Mouse (Mus musculus): ENCODE measurements around the gene Ly6g5c. TPM values are rescaled to one million over a fixed set of nuclear protein-coding genes. Genes with fewer than 3 reads are reported as not detected.

Gene Ly6g5c
- polyA plus RNA-seq, 1 experiment = not detected

DNA sequence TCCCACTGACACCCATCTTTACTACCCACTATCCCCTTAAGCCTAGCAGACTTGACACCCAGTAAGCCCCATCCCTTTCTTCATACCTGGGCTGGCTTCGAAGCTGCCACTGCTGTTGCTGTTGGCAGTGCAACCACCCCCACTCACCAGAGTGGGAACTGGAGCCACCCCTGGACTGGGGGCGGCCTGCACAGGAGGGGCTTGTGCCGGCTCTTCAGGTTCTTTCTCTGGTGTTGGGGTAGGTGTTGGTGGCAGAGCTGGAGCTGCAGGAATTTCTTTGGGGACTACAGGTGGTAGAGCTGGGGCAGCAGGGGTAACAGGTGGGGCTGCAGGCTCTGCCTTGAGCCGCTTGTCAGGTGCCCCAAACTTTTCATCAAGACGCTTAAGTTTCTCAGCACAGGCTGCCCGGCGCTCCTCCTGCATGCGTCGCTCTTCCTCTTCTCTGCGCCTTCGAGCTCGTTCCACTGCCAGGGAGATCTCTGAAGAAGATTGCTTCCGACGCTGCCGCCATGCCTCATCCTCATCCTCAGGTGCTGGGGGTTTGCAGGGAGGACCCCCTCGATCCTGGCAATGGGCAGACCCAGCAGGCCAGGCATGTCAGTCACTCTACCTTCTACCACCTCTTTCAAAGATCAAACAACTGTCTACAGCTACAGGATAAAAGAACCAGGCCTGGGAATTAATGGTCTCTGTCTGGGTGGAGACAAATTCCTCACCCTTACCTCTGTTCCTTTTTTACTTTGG is 50.9 kb downstream of the Ly6g5c start:
- Histone ChIP-seq H3ac (ENCODE audit: control insufficient read depth, insufficient read length) (no peak overlapping the region), H3K27me3 (ENCODE audit: control insufficient read depth, insufficient read depth, insufficient read length) (no peaks in the 10 kb centered on the region), H3K36me3 (ENCODE audit: control insufficient read depth, insufficient read depth) (peaks cover 46% of the 10 kb centered on the region), H3K79me2 (ENCODE audit: control insufficient read depth, insufficient read depth) (peaks cover 59% of the 10 kb centered on the region), H3K4me2 (ENCODE audit: low read depth) (no peak overlapping the region), H3K4me3 (no peak overlapping the region)
- TF ChIP-seq MYOD1 (IDR thresholded peaks at IDR 0.05; ENCODE audit: control insufficient read depth in 1 of 3, insufficient read length in 2 of 3, low read depth in 2 of 3) = no peak
- peak; percentile 14 for TF ChIP-seq POLR2A (IDR thresholded peaks at IDR 0.05; ENCODE audit: insufficient read length, low read depth)
- no peak for TF ChIP-seq SRF (IDR thresholded peaks at IDR 0.05; ENCODE audit: control insufficient read depth, insufficient read length, low read depth)
- peak; percentile 40 for TF ChIP-seq POLR2AphosphoS2 (IDR thresholded peaks at IDR 0.05; ENCODE audit: insufficient read length, low read depth)
- TF ChIP-seq CEBPB (IDR thresholded peaks at IDR 0.05; ENCODE audit: insufficient read depth, poor library complexity, severe bottlenecking) = no peak

- Histone ChIP-seq H3K27me3 (ENCODE audit: control insufficient read depth, insufficient read depth, insufficient read length) (no peaks in the 10 kb centered on the region), H3K79me2 (ENCODE audit: control insufficient read depth, insufficient read depth) (peaks cover 62% of the 10 kb centered on the region)
- TF ChIP-seq MYOD1 (IDR thresholded peaks at IDR 0.05; ENCODE audit: control insufficient read depth in 1 of 3, insufficient read length in 2 of 3, low read depth in 2 of 3) (no peak), POLR2AphosphoS2 (IDR thresholded peaks at IDR 0.05; ENCODE audit: insufficient read length, low read depth) (peak; percentile 10), TCF12 (IDR thresholded peaks at IDR 0.05; ENCODE audit: insufficient read depth, poor library complexity, severe bottlenecking) (no peak)
These were observed 51.6 kb downstream of the Ly6g5c start for GRCm38 (mm10) chr17:35159638-35160037.

DNA sequence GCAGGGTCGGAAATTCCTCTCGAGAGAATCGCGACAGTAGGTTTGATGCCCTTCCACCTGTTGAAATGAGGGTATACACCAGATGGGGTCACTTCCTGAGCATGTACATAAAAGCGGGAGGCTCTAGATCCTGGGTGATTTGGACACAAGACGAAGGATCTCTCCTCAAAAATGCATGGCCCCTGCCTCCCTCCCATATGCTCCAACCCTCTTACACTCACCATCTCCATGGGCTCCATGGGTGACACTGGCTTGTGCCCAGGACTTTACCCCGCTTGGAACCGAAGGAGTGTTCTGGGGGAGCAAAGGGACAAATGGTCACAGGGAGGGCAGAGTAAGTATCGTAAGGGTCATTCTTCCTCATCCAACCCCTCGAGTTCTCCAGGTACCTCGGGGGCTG is 53.3 kb downstream of the Ly6g5c start:
- Histone ChIP-seq H3K4me3 (peak overlapping the region; percentile 83), H3K36me3 (ENCODE audit: control insufficient read depth, insufficient read depth) (peaks cover 39% of the 10 kb centered on the region), H3K79me2 (ENCODE audit: control insufficient read depth, insufficient read depth) (peaks cover 67% of the 10 kb centered on the region), H3K4me2 (ENCODE audit: low read depth) (no peak overlapping the region), H3ac (ENCODE audit: control insufficient read depth, insufficient read length) (no peak overlapping the region), H3K27me3 (ENCODE audit: control insufficient read depth, insufficient read depth, insufficient read length) (no peaks in the 10 kb centered on the region)
- TF ChIP-seq TCF3 (IDR thresholded peaks at IDR 0.05; ENCODE audit: insufficient read length, low read depth) = no peak
- TF ChIP-seq REST (IDR thresholded peaks at IDR 0.05; ENCODE audit: insufficient read depth, insufficient read length) = no peak
- TF ChIP-seq CEBPB (IDR thresholded peaks at IDR 0.05; ENCODE audit: insufficient read depth, poor library complexity, severe bottlenecking) = no peak
- no peak for TF ChIP-seq MYOD1 (IDR thresholded peaks at IDR 0.05; ENCODE audit: control insufficient read depth in 1 of 3, insufficient read length in 2 of 3, low read depth in 2 of 3)

More at GRCm38 (mm10) chr17:35159638-35160037, 51.6 kb downstream of the Ly6g5c start:
- H3K36me3 ChIP-seq (ENCODE audit: control insufficient read depth, insufficient read depth) = peaks cover 44% of the 10 kb centered on the region
- H3ac ChIP-seq (ENCODE audit: control insufficient read depth, insufficient read length) = no peak overlapping the region
- H3K4me2 ChIP-seq (ENCODE audit: low read depth) = no peak overlapping the region
- no peak overlapping the region for H3K4me3 ChIP-seq

Other genes with a start within 250 kb of the Ly6g5c start
- 0.37 TPM for gene Cfb, start 245.8 kb upstream of the Ly6g5c start, polyA plus RNA-seq (2012; fragmentation: generic; extraction: Trizol)
- gene Zbtb12, start 228.8 kb upstream of the Ly6g5c start, polyA plus RNA-seq (2012; fragmentation: generic; extraction: Trizol) = 10.2 TPM
- gene Gm20547, start 226.2 kb upstream of the Ly6g5c start, polyA plus RNA-seq (2012; fragmentation: generic; extraction: Trizol) = not detected
- 0.43 TPM for gene C2, start 210.0 kb upstream of the Ly6g5c start, polyA plus RNA-seq (2012; fragmentation: generic; extraction: Trizol)
- gene Ehmt2, start 209.8 kb upstream of the Ly6g5c start, polyA plus RNA-seq (2012; fragmentation: generic; extraction: Trizol) = 94.5 TPM
- 14.6 TPM for gene Slc44a4, start 193.8 kb upstream of the Ly6g5c start, polyA plus RNA-seq (2012; fragmentation: generic; extraction: Trizol)
- gene Neu1, start 177.0 kb upstream of the Ly6g5c start, polyA plus RNA-seq (2012; fragmentation: generic; extraction: Trizol) = 30.1 TPM
- gene Hspa1b, start 149.0 kb upstream of the Ly6g5c start, polyA plus RNA-seq (2012; fragmentation: generic; extraction: Trizol) = 7.3 TPM
- gene Gm20481, start 138.4 kb upstream of the Ly6g5c start, polyA plus RNA-seq (2012; fragmentation: generic; extraction: Trizol) = not detected
- 1.8 TPM for gene Hspa1a, start 136.1 kb upstream of the Ly6g5c start, polyA plus RNA-seq (2012; fragmentation: generic; extraction: Trizol)
- 1.3 TPM for gene Hspa1l, start 135.6 kb upstream of the Ly6g5c start, polyA plus RNA-seq (2012; fragmentation: generic; extraction: Trizol)
- gene Lsm2, start 126.4 kb upstream of the Ly6g5c start, polyA plus RNA-seq (2012; fragmentation: generic; extraction: Trizol) = 52.3 TPM
- 208 TPM for gene Vars, start 107.3 kb upstream of the Ly6g5c start, polyA plus RNA-seq (2012; fragmentation: generic; extraction: Trizol)
- gene Vwa7, start 91.7 kb upstream of the Ly6g5c start, polyA plus RNA-seq (2012; fragmentation: generic; extraction: Trizol) = 0.05 TPM
- 0.14 TPM for gene Sapcd1, start 80.3 kb upstream of the Ly6g5c start, polyA plus RNA-seq (2012; fragmentation: generic; extraction: Trizol)
- 2.1 TPM for gene Msh5, start 61.5 kb upstream of the Ly6g5c start, polyA plus RNA-seq (2012; fragmentation: generic; extraction: Trizol)
- 412 TPM for gene Clic1, start 58.3 kb upstream of the Ly6g5c start, polyA plus RNA-seq (2012; fragmentation: generic; extraction: Trizol)
- 101 TPM for gene Ddah2, start 49.2 kb upstream of the Ly6g5c start, polyA plus RNA-seq (2012; fragmentation: generic; extraction: Trizol)
- gene Ly6g6c, start 42.9 kb upstream of the Ly6g5c start, polyA plus RNA-seq (2012; fragmentation: generic; extraction: Trizol) = 0.18 TPM
- not detected for gene Mpig6b, start 42.1 kb upstream of the Ly6g5c start, polyA plus RNA-seq (2012; fragmentation: generic; extraction: Trizol)
- gene Ly6g6e, start 31.4 kb upstream of the Ly6g5c start, polyA plus RNA-seq (2012; fragmentation: generic; extraction: Trizol) = not detected
- not detected for gene Ly6g6d, start 30.2 kb upstream of the Ly6g5c start, polyA plus RNA-seq (2012; fragmentation: generic; extraction: Trizol)
- gene Ly6g6f, start 22.7 kb upstream of the Ly6g5c start, polyA plus RNA-seq (2012; fragmentation: generic; extraction: Trizol) = not detected
- gene Abhd16a, start 19.0 kb upstream of the Ly6g5c start, polyA plus RNA-seq (2012; fragmentation: generic; extraction: Trizol) = 64.7 TPM
- 0.11 TPM for gene Ly6g5b, start 7.1 kb downstream of the Ly6g5c start, polyA plus RNA-seq (2012; fragmentation: generic; extraction: Trizol)
- gene Gpank1, start 13.2 kb downstream of the Ly6g5c start, polyA plus RNA-seq (2012; fragmentation: generic; extraction: Trizol) = 17.4 TPM
- 320 TPM for gene Csnk2b, start 13.8 kb downstream of the Ly6g5c start, polyA plus RNA-seq (2012; fragmentation: generic; extraction: Trizol)
- gene D17H6S53E, start 18.1 kb downstream of the Ly6g5c start, polyA plus RNA-seq (2012; fragmentation: generic; extraction: Trizol) = 12.8 TPM
- 0.18 TPM for gene Apom, start 23.8 kb downstream of the Ly6g5c start, polyA plus RNA-seq (2012; fragmentation: generic; extraction: Trizol)
- 271 TPM for gene Bag6, start 26.9 kb downstream of the Ly6g5c start, polyA plus RNA-seq (2012; fragmentation: generic; extraction: Trizol)
- 153 TPM for gene Prrc2a, start 56.6 kb downstream of the Ly6g5c start, polyA plus RNA-seq (2012; fragmentation: generic; extraction: Trizol)
- gene Aif1, start 67.8 kb downstream of the Ly6g5c start, polyA plus RNA-seq (2012; fragmentation: generic; extraction: Trizol) = not detected
- 4.3 TPM for gene Lst1, start 80.2 kb downstream of the Ly6g5c start, polyA plus RNA-seq (2012; fragmentation: generic; extraction: Trizol)
- gene Ltb, start 86.2 kb downstream of the Ly6g5c start, polyA plus RNA-seq (2012; fragmentation: generic; extraction: Trizol) = 0.05 TPM
- 0.05 TPM for gene Tnf, start 93.7 kb downstream of the Ly6g5c start, polyA plus RNA-seq (2012; fragmentation: generic; extraction: Trizol)
- 0.26 TPM for gene Lta, start 97.1 kb downstream of the Ly6g5c start, polyA plus RNA-seq (2012; fragmentation: generic; extraction: Trizol)
- gene Gm16181, start 112.6 kb downstream of the Ly6g5c start, polyA plus RNA-seq (2012; fragmentation: generic; extraction: Trizol) = 0.18 TPM
- 2.0 TPM for gene Atp6v1g2, start 125.4 kb downstream of the Ly6g5c start, polyA plus RNA-seq (2012; fragmentation: generic; extraction: Trizol)
- gene Nfkbil1, start 127.5 kb downstream of the Ly6g5c start, polyA plus RNA-seq (2012; fragmentation: generic; extraction: Trizol) = 27.1 TPM
- 268 TPM for gene Ddx39b, start 133.5 kb downstream of the Ly6g5c start, polyA plus RNA-seq (2012; fragmentation: generic; extraction: Trizol)
- gene H2-D1, start 154.5 kb downstream of the Ly6g5c start, polyA plus RNA-seq (2012; fragmentation: generic; extraction: Trizol) = 38.3 TPM
- 6.6 TPM for gene H2-Q1, start 212.1 kb downstream of the Ly6g5c start, polyA plus RNA-seq (2012; fragmentation: generic; extraction: Trizol)
- gene H2-Q2, start 234.0 kb downstream of the Ly6g5c start, polyA plus RNA-seq (2012; fragmentation: generic; extraction: Trizol) = 0.17 TPM

All from myocyte (in vitro differentiated cells).